Mouse (Mus musculus) gastrocnemius, adult 2 months (tissue): ENCODE results near the gene Rnpep. TPM values are rescaled to one million over a fixed set of nuclear protein-coding genes. Genes with fewer than 3 reads are reported as not detected.

Source experiments
- DNase-seq: peaks from one replicate; pipeline ENCODE4 v3.0.0; 2022
- H3K27ac ChIP-seq: fragments of 200-600 bp; 2 replicates; pipeline ENCODE4 v1.8.1; 2022; ENCODE audit warnings: mild to moderate bottlenecking
- H3K4me3 ChIP-seq: fragments of 200-600 bp; 2 replicates; pipeline ENCODE4 v1.8.1; 2022; ENCODE audit warnings: mild to moderate bottlenecking, moderate library complexity
- CTCF ChIP-seq: fragments of 200-600 bp; IDR thresholded peaks from 2 replicates; pipeline ENCODE4 v1.8.1; 2022; ENCODE audit warnings: antibody characterized with exemption, mild to moderate bottlenecking, moderate library complexity
- intact Hi-C: fragments of 180-260 bp; cut with DNase I; formaldehyde crosslinking; loops from one replicate; pipeline ENCODE4 v1.15.1; 2025
- long read RNA-seq, 2 experiments: library from polyadenylated mRNA; stranded (forward); transcript quantifications; one replicate each; pipeline ENCODE4 v2.0.0; 2021
- total RNA-seq, 2 experiments: library from RNA; stranded (reverse); gene quantifications; 2 replicates each; pipeline ENCODE4 v1.2.3; 2021

The Rnpep gene
- 10 to 100 TPM; 11.9 to 15.8 TPM for total RNA-seq
- long read RNA-seq, experiment 1, transcript Rnpep-202 (11 exons, 2,288 nt): major isoform, 25 of 26 reads
- long read RNA-seq, experiment 1, partial matches to known transcripts: 0 of 26 reads
- long read RNA-seq, experiment 1, other reads (novel, unspliced or antisense): 1 of 26 reads
- long read RNA-seq, experiment 2, transcript Rnpep-202 (11 exons, 2,288 nt): major isoform, 15 of 17 reads
- long read RNA-seq, experiment 2, partial matches to known transcripts: 1 of 17 reads
- long read RNA-seq, experiment 2, other reads (novel, unspliced or antisense): 1 of 17 reads

GRCm38 (mm10) chr1:135283826-135284291 is at the start of gene Rnpep:
Gene Rnpep, minus strand, starts transcription at chr1:135284084.
- Histone ChIP-seq H3K27ac (peak within 1 kb of the TSS; percentile 91), H3K4me3 (peak within 1 kb of the TSS; percentile 84)
- no peak for TF ChIP-seq CTCF
- intact Hi-C loops: loop anchor here (5.0 kb wide), 2 partner anchors 33 to 83 kb away; no protein-coding TSS in a partner anchor
- peak; percentile 84 for DNase-seq

DNA sequence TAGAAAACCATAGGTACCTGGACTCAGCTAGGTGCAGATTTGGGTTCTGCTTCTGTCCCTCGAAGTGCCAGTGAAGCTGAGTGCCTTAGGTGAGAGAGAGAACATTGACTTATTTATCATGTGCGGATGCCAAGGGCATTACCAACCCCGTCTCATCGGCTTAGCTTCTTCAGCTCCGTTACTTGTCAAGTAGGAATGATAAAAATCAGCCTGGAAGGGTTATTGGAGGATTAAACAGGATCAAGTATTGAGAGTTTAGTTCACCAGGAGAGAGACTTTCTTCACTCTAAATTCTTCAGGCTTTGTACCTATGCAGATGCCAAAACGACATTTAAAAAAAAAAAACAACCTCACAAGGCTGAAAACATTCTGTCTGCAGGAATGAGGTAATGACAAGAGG is 46.7 kb upstream of the Rnpep start:
- no peak for TF ChIP-seq CTCF
- H3K27ac ChIP-seq: peak overlapping the region; percentile 38; the same call in 1 of the 2 replicates
- DNase-seq: no peak
- intact Hi-C loops: no loop called here
- H3K4me3 ChIP-seq: no peak overlapping the region

GRCm38 (mm10) chr1:135328368-135328767 is 44.5 kb upstream of the Rnpep start:
- Histone ChIP-seq H3K4me3 (peak overlapping the region; percentile 69), H3K27ac (peak overlapping the region; percentile 71)
- intact Hi-C loops: no loop called here
- no peak for TF ChIP-seq CTCF
- DNase-seq: no peak

DNA sequence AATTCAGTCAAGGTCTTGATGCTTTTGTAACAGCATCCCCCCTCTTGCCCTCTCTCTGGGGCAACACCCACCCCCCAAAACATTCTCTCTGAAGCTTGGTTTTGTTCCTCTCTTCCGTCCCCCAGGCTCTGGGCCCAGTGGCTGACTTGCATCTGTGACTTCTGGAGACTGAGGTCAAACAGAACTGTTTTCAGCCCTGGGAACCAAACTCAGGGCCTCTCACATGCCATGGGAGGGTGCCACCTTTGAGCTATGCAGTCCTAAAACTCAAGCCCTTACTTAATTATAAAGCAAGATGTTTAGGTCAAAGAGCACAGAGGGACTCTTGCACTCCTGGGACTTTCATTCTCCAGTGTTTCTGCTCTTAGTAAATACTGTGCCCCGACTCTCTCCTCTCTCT is 42.0 kb upstream of the Rnpep start:
- DNase-seq: no peak
- no peak for TF ChIP-seq CTCF
- Histone ChIP-seq H3K4me3 (peak overlapping the region; percentile 69), H3K27ac (peak overlapping the region; percentile 86)
- intact Hi-C loops: no loop called here

DNA sequence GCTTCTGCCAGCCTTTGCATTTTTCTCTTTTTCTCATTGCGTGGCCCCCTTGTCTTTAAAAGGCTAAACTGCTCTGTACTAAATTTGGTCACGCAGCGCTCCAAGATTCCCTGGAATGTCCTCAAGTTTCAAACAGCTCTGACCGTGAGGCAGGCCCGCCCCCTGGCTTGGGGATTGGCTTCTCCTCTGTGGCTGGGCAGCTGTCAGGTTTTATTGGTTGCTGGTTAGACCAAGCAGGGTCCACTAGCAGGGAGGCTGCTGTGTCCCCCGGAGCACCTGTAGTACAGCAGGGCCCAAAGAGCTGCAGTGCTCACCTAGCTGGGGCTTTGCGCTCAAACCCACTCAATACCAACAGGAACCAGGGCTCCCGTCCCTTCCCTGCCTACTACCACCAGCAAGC is 40.7 kb upstream of the Rnpep start, which contains the start of gene Lmod1:
Lmod1 (plus strand) TSS at position 237 of the 400 bp plus-strand sequence.
- Histone ChIP-seq H3K4me3 (peak within 1 kb of the TSS; percentile 69), H3K27ac (peak within 1 kb of the TSS; percentile 86)
- intact Hi-C loops: no loop called here
- TF ChIP-seq CTCF: no peak; the same call in 1 of the 2 replicates
- DNase-seq: peak; percentile 81

DNA sequence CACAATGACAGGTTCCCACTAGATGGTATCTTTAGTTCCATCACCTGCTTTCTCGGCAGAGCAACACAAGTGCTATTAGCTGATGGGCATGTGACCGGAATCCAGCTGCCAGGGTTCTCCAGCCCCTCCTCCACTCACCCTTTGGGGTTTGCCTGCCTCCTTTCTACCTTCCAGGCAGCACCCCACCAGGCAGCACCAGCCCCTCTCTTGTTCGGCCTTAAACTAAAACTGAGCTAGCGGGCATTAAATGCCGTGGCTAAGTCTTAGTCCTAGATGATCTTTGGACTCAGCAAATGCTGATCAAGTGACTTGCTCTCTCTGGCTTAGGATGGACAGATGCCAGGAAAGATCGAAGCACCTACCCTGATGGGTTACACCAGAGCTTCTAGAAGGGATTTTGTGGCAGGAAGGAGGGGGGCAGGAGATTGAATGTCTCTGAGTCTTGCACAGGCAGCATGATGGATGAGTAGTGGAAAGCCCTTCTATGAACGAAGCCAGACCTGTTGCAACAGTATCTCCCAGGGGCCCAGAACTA is 39.5 kb upstream of the Rnpep start:
- intact Hi-C loops: no loop called here
- DNase-seq: peak; percentile 60
- H3K4me3 ChIP-seq: no peak overlapping the region
- H3K27ac ChIP-seq: peak overlapping the region; percentile 86
- no peak for TF ChIP-seq CTCF

- intact Hi-C loops: loop anchor here (5.0 kb wide), 1 partner anchor 54 kb away; no protein-coding TSS in a partner anchor
- DNase-seq: peak; percentile 96
- no peak for TF ChIP-seq CTCF
- H3K27ac ChIP-seq: peak within 1 kb of the TSS; percentile 99
- H3K4me3 ChIP-seq: peak within 1 kb of the TSS; percentile 84
Measured at GRCm38 (mm10) chr1:135313284-135314031, 29.6 kb upstream of the Rnpep start, which contains the start of gene Timm17a. Gene Timm17a, minus strand, starts transcription at chr1:135313778.

GRCm38 (mm10) chr1:135312201-135312600 is 28.3 kb upstream of the Rnpep start:
- no peak for TF ChIP-seq CTCF

GRCm38 (mm10) chr1:135311356-135311755 is 27.5 kb upstream of the Rnpep start:
- DNase-seq: no peak
- TF ChIP-seq CTCF: no peak
- Histone ChIP-seq H3K4me3 (peak overlapping the region; percentile 7), H3K27ac (peak overlapping the region; percentile 38; the same call in 1 of the 2 replicates)
- intact Hi-C loops: loop anchor here (5.0 kb wide), 1 partner anchor 56 kb away; no protein-coding TSS in a partner anchor

More at GRCm38 (mm10) chr1:135312201-135312600, 28.3 kb upstream of the Rnpep start:
- intact Hi-C loops: loop anchor here (5.0 kb wide), 1 partner anchor 55 kb away; no protein-coding TSS in a partner anchor
- DNase-seq: no peak
- peak overlapping the region; percentile 99 for H3K27ac ChIP-seq
- H3K4me3 ChIP-seq: peak overlapping the region; percentile 84

DNA sequence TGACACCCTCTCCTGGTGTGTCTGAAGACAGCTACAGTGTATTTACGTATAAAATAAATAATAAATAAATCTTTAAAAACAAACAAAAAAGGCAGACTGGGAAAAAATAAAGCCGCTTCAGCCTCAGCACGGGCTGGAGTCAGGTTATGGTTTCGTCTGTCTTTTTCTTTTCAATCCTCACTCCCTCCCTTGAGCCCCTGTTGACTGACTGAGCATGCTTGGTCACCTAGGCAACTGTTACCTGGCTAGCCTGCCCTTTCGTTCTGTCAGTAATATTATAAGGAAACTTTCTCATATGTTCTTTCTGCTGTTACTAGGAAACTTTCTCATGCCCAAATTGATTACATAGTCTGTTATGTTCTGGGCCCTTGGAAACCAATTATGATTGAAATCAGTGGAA is 7.0 kb upstream of the Rnpep start:
- DNase-seq: no peak
- H3K27ac ChIP-seq: no peak overlapping the region
- intact Hi-C loops: no loop called here
- no peak overlapping the region for H3K4me3 ChIP-seq
- no peak for TF ChIP-seq CTCF

- TF ChIP-seq CTCF: no peak
- Histone ChIP-seq H3K4me3 (no peak overlapping the region), H3K27ac (peak overlapping the region; percentile 46)
- intact Hi-C loops: no loop called here
- no peak for DNase-seq
Measured at GRCm38 (mm10) chr1:135286311-135286710, 2.4 kb upstream of the Rnpep start.

- no peak for TF ChIP-seq CTCF
- Histone ChIP-seq H3K27ac (peak overlapping the region; percentile 91), H3K4me3 (peak overlapping the region; percentile 84)
- DNase-seq: no peak
- intact Hi-C loops: loop anchor here (5.0 kb wide), 2 partner anchors 34 to 84 kb away; no protein-coding TSS in a partner anchor
Measured at GRCm38 (mm10) chr1:135283287-135283825, 528 bp downstream of the Rnpep start.
